Mouse (Mus musculus) forebrain, embryonic 15.5 days (tissue): ENCODE measurements around the gene Trim41. TPM values are rescaled to one million over a fixed set of nuclear protein-coding genes. Genes with fewer than 3 reads are reported as not detected.
"Not testable (repeated sequence)": the region's sequence is repeated elsewhere in the genome, so short reads cannot be mapped to it uniquely, and the experiment has no call there.

Experiments used
- ATAC-seq: fragments of 200-750 bp; cut with Nextera tagmentation; replicated peaks from 2 replicates; pipeline ENCODE4 v1.8.0; 2017; ENCODE audit warnings: mild to moderate bottlenecking, moderate TSS enrichment, moderate library complexity
- H3K27ac ChIP-seq: fragments of 300-500 bp; sonication (generic); replicated peaks from 2 replicates; pipeline ENCODE4 v1.5.1; 2015; ENCODE audit warnings: mild to moderate bottlenecking, inconsistent platforms
- H3K27me3 ChIP-seq: fragments of 300-500 bp; sonication (generic); 2 replicates; pipeline ENCODE4 v1.6.1; 2015; ENCODE audit warnings: inconsistent platforms
- H3K36me3 ChIP-seq: fragments of 300-500 bp; sonication (generic); 2 replicates; pipeline ENCODE4 v1.6.1; 2015; ENCODE audit warnings: mild to moderate bottlenecking, inconsistent platforms
- H3K4me1 ChIP-seq: fragments of 300-500 bp; sonication (generic); 2 replicates; pipeline ENCODE4 v1.6.1; 2015; ENCODE audit warnings: inconsistent platforms
- H3K4me2 ChIP-seq: fragments of 300-500 bp; sonication (generic); replicated peaks from 2 replicates; pipeline ENCODE4 v1.6.1; 2015; ENCODE audit warnings: mild to moderate bottlenecking, inconsistent platforms
- H3K4me3 ChIP-seq: fragments of 300-500 bp; sonication (generic); 2 replicates; pipeline ENCODE4 v1.5.1; 2015; ENCODE audit warnings: mild to moderate bottlenecking, inconsistent platforms
- H3K9ac ChIP-seq: fragments of 300-500 bp; sonication (generic); replicated peaks from 2 replicates; pipeline ENCODE4 v1.6.1; 2015; ENCODE audit warnings: mild to moderate bottlenecking, inconsistent platforms
- H3K9me3 ChIP-seq: fragments of 300-500 bp; sonication (generic); 2 replicates; pipeline ENCODE4 v1.6.1; 2016; ENCODE audit warnings: inconsistent platforms
- WGBS: fragments of 180-500 bp; shearing (Covaris S2); methylation state at CpG from one replicate; pipeline ENCODE4 v1.1.7; 2015; ENCODE audit warnings: mixed read lengths; 5-methylcytosine and 5-hydroxymethylcytosine counted together
- polyA plus RNA-seq: library from polyadenylated mRNA; unstranded; fragments of >200 nt; fragmentation: Nextera tagmentation; extraction: Ambion mirVana; gene quantifications from 2 replicates; pipeline ENCODE4 v1.2.1, GENCODE M21; 2015

Trim41 gene
- polyA plus RNA-seq, 1 experiment from 2014 or later: 6.3 TPM

DNA sequence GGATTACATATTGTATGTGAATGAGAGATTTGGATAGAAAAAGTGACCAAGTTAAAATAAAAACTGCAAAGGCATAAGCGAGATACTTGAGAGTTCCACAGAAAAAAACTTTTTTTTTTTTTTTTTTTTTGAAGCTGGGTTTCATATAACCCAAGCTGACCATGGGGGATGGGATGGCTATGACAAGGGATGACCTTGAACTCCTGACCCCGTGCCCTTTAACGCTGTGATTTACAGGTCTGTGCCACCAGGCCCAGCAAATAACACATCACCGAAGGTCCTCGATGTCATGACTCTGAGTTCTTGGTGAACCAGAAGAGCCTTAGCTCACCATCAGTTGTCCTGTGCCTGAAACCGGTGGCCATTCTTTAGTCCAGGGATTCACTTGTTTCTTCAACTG, 18.8 kb upstream of the Trim41 start:
- Histone ChIP-seq H3K27ac (no peak overlapping the region), H3K36me3 (no peaks in the 10 kb centered on the region), H3K4me1 (peaks cover 22% of the 10 kb centered on the region), H3K27me3 (no peaks in the 10 kb centered on the region), H3K9me3 (no peaks in the 10 kb centered on the region), H3K9ac (no peak overlapping the region), H3K4me2 (no peak overlapping the region), H3K4me3 (no peak overlapping the region)
- WGBS: 77% methylated on average over 6 of the region's 6 CpGs
- ATAC-seq: no peak

DNA sequence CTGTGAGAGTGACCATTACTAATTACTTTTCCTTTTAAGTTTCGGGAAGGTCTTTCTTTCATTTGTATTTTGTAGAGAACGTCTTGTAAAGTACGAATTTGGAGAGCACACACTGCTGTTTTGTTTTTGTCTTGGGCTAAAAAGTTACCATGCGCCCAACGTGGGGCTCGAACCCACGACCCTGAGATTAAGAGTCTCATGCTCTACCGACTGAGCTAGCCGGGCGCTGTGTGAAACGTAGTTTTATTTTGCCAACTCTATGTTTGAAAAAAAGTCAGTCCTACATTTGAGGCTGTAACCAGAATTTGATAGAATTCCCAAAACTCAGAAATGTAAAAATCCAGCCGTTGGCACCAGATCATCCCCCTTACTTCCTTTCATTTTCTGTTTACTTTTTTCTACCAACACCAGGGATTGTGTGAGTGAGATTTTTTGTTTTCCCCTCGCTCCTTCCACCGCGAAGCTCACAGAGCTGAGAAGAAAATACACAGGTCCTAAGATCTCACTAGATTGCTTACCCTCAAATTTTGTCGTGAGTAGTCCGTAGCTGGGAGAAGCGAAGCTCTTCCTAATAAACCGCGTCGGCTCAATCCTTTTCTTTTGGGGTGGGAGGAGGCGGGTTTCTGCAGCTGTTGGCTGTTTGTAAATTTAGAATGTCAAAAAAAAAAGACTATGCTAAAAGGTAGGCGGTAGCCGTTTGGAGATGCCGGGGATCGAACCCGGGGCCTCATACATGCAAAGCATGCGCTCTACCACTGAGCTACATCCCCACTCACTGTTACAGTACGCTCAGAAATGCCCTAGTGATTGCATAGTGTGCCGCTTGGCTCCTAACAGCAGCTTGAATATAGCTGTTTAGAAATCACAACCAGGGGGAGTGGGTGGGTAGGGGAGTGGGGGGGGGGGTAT, 16.8 kb upstream of the Trim41 start:
- peak overlapping the region; percentile 61 for H3K9ac ChIP-seq
- H3K4me1 ChIP-seq: peaks cover 22% of the 10 kb centered on the region
- peak overlapping the region; percentile 69 for H3K4me3 ChIP-seq
- H3K9me3 ChIP-seq: no peaks in the 10 kb centered on the region
- peak overlapping the region; percentile 49 for H3K4me2 ChIP-seq
- peak overlapping the region; percentile 83 for H3K27ac ChIP-seq
- under 1% methylated on average over 30 of the region's 30 CpGs for WGBS
- H3K36me3 ChIP-seq: no peaks in the 10 kb centered on the region
- no peaks in the 10 kb centered on the region for H3K27me3 ChIP-seq
- ATAC-seq: peak; percentile 91

- no peak for ATAC-seq
- Histone ChIP-seq H3K4me2 (peak overlapping the region; percentile 49), H3K27ac (no peak overlapping the region), H3K4me1 (peaks cover 16% of the 10 kb centered on the region), H3K9me3 (no peaks in the 10 kb centered on the region), H3K36me3 (no peaks in the 10 kb centered on the region), H3K9ac (no peak overlapping the region), H3K27me3 (no peaks in the 10 kb centered on the region), H3K4me3 (peak overlapping the region; percentile 69)
- WGBS: 44% methylated on average over 9 of the region's 9 CpGs
These were observed 16.1 kb upstream of the Trim41 start for GRCm38 (mm10) chr11:48833078-48833730.

DNA sequence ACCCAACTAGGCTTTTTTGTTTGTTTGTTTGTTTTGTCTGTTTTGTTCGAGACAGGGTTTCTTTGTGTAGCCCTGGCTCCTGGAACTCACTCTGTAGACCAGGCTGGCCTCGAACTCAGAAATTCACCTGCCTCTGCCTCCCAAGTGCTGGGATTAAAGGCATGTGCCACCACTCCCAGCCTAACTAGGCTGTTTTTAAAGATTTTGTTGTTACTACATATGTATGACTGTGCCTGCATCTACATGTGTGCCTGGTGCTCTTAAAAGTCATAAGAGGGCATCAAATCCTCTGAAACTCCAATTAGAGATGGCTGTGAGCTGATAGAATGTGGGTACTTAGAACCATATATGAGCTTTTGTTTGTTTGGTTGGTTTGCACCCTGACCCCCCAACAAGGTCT, 14.1 kb upstream of the Trim41 start:
- WGBS: 76% methylated on average over 2 of the region's 2 CpGs
- H3K4me3 ChIP-seq: no peak overlapping the region
- no peak overlapping the region for H3K27ac ChIP-seq
- H3K9me3 ChIP-seq: no peaks in the 10 kb centered on the region
- no peaks in the 10 kb centered on the region for H3K27me3 ChIP-seq
- ATAC-seq: no peak
- no peak overlapping the region for H3K4me2 ChIP-seq
- H3K36me3 ChIP-seq: no peaks in the 10 kb centered on the region
- no peak overlapping the region for H3K9ac ChIP-seq
- peaks cover 15% of the 10 kb centered on the region for H3K4me1 ChIP-seq

DNA sequence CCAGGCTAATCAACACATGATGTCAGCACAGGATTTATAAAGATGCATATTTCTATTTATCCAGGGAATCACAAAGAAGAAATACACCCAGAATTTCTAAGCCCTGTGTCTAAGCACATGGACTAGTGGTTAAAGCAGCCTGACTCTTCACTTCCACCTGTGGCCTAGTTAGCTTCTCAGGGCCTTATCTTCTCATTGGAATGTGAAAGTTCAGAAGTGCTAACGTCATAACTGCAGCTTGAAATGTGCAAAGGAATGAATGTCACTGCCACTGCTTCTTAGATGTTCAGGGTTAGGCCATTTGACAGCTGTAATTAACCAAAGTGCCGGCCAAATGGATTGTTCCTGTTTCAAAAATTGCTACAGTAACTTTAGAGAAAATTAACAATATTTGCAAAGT, 13.1 kb upstream of the Trim41 start:
- Histone ChIP-seq H3K9ac (no peak overlapping the region), H3K4me1 (peaks cover 15% of the 10 kb centered on the region), H3K27me3 (no peaks in the 10 kb centered on the region), H3K9me3 (no peaks in the 10 kb centered on the region), H3K4me3 (no peak overlapping the region), H3K27ac (no peak overlapping the region), H3K4me2 (no peak overlapping the region), H3K36me3 (no peaks in the 10 kb centered on the region)
- ATAC-seq: no peak
- WGBS: 75% methylated on average over 2 of the region's 2 CpGs

GRCm38 (mm10) chr11:48827926-48828325, 10.8 kb upstream of the Trim41 start:
- no peak for ATAC-seq
- H3K4me3 ChIP-seq: no peak overlapping the region
- H3K4me2 ChIP-seq: no peak overlapping the region
- peaks cover 12% of the 10 kb centered on the region for H3K27me3 ChIP-seq
- H3K36me3 ChIP-seq: no peaks in the 10 kb centered on the region
- no peak overlapping the region for H3K9ac ChIP-seq
- WGBS: 68% methylated on average over 6 of the region's 6 CpGs
- no peak overlapping the region for H3K27ac ChIP-seq
- peaks cover 16% of the 10 kb centered on the region for H3K4me1 ChIP-seq
- H3K9me3 ChIP-seq: no peaks in the 10 kb centered on the region

- ATAC-seq: no peak
These were observed 9.6 kb upstream of the Trim41 start for GRCm38 (mm10) chr11:48826752-48827096.

GRCm38 (mm10) chr11:48825979-48826751, 9.0 kb upstream of the Trim41 start, which contains the start of the genes Trim7 and Gm12184:
Gene Trim7 (plus strand): TSS chr11:48826140.
Gene Gm12184 (minus strand): TSS chr11:48826655.
- under 1% methylated on average over 46 of the region's 92 CpGs for WGBS
- H3K27ac ChIP-seq, H3K9me3 ChIP-seq, H3K36me3 ChIP-seq: not testable (repeated sequence)
- Histone ChIP-seq H3K9ac (peak within 1 kb of the TSS; percentile 36), H3K27me3 (peaks cover 21% of the 10 kb centered on the region), H3K4me1 (peaks cover 16% of the 10 kb centered on the region), H3K4me3 (peak within 1 kb of the TSS; percentile 44), H3K4me2 (peak within 1 kb of the TSS; percentile 50)
- peak; percentile 72 for ATAC-seq

More at GRCm38 (mm10) chr11:48826752-48827096, 9.6 kb upstream of the Trim41 start:
- 1% methylated on average over 6 of the region's 6 CpGs for WGBS
- H3K4me1 ChIP-seq: peaks cover 16% of the 10 kb centered on the region
- H3K27ac ChIP-seq: no peak overlapping the region
- peak overlapping the region; percentile 50 for H3K4me2 ChIP-seq
- H3K9me3 ChIP-seq: no peaks in the 10 kb centered on the region
- H3K36me3 ChIP-seq: no peaks in the 10 kb centered on the region
- peak overlapping the region; percentile 44 for H3K4me3 ChIP-seq
- H3K27me3 ChIP-seq: peaks cover 21% of the 10 kb centered on the region
- peak overlapping the region; percentile 36 for H3K9ac ChIP-seq

GRCm38 (mm10) chr11:48824311-48824830, 7.2 kb upstream of the Trim41 start:
- peaks cover 16% of the 10 kb centered on the region for H3K4me1 ChIP-seq
- ATAC-seq: no peak
- H3K9ac ChIP-seq: no peak overlapping the region
- WGBS: 4% methylated on average over 22 of the region's 22 CpGs
- H3K4me2 ChIP-seq: peak overlapping the region; percentile 56
- no peak overlapping the region for H3K27ac ChIP-seq
- no peaks in the 10 kb centered on the region for H3K36me3 ChIP-seq
- no peaks in the 10 kb centered on the region for H3K9me3 ChIP-seq
- peaks cover 21% of the 10 kb centered on the region for H3K27me3 ChIP-seq
- peak overlapping the region; percentile 36 for H3K4me3 ChIP-seq

GRCm38 (mm10) chr11:48823536-48823972, 6.4 kb upstream of the Trim41 start:
- under 1% methylated on average over 15 of the region's 15 CpGs for WGBS

GRCm38 (mm10) chr11:48822768-48823512, 5.8 kb upstream of the Trim41 start:
- no peaks in the 10 kb centered on the region for H3K9me3 ChIP-seq
- 33% methylated on average over 14 of the region's 14 CpGs for WGBS
- no peak overlapping the region for H3K9ac ChIP-seq
- H3K4me1 ChIP-seq: peaks cover 19% of the 10 kb centered on the region
- peak overlapping the region; percentile 56 for H3K4me2 ChIP-seq
- no peak overlapping the region for H3K27ac ChIP-seq
- peak overlapping the region; percentile 36 for H3K4me3 ChIP-seq
- H3K36me3 ChIP-seq: no peaks in the 10 kb centered on the region
- ATAC-seq: no peak
- H3K27me3 ChIP-seq: peaks cover 21% of the 10 kb centered on the region

More at GRCm38 (mm10) chr11:48823536-48823972, 6.4 kb upstream of the Trim41 start:
- H3K9me3 ChIP-seq: no peaks in the 10 kb centered on the region
- H3K4me1 ChIP-seq: peaks cover 16% of the 10 kb centered on the region
- H3K9ac ChIP-seq: no peak overlapping the region
- peaks cover 21% of the 10 kb centered on the region for H3K27me3 ChIP-seq
- peak overlapping the region; percentile 36 for H3K4me3 ChIP-seq
- peak; percentile 30; the same call in 1 of the 2 replicates for ATAC-seq
- H3K4me2 ChIP-seq: peak overlapping the region; percentile 56
- no peaks in the 10 kb centered on the region for H3K36me3 ChIP-seq
- H3K27ac ChIP-seq: no peak overlapping the region
